Mouse (Mus musculus): ENCODE results near the gene Hist1h2ah.

DNA sequence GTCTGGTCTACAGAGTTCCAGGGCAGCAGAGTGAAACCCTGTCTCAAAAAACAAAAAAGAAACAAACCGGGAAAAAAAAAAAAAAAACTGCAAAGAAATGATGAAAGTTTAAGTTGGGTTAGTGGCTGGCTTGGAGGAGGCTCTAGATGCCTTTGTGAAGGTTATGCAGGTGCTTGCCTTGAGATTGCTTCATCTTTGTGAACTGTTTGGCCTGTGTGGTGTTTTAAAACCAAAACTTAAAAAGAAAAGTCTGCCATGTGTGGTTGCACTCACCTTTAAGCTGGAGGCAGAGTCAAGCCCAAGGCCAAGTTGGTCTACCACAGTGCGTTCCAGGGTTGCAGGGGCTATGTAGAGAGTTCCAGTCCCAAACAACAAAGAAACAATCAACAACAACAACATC lies 13.7 kb upstream of the Hist1h2ah start:
- TF ChIP-seq POLR2A (IDR thresholded peaks at IDR 0.05; ENCODE audit: insufficient read length, low read depth) (no peak), POLR2AphosphoS2 (IDR thresholded peaks at IDR 0.05; ENCODE audit: insufficient read length, low read depth) (no peak), TCF12 (IDR thresholded peaks at IDR 0.05; ENCODE audit: insufficient read depth, poor library complexity, severe bottlenecking) (no peak), MYOD1 (IDR thresholded peaks at IDR 0.05; ENCODE audit: control insufficient read depth in 1 of 3, insufficient read length in 2 of 3, low read depth in 2 of 3) (no peak), MAX (IDR thresholded peaks at IDR 0.05; ENCODE audit: low read depth) (no peak), USF1 (IDR thresholded peaks at IDR 0.05; ENCODE audit: low read depth) (no peak), E2F4 (IDR thresholded peaks at IDR 0.05; ENCODE audit: insufficient read depth) (no peak), MYOG (IDR thresholded peaks at IDR 0.05; ENCODE audit: control insufficient read depth in 1 of 3, insufficient read depth in 1 of 3, insufficient read length in 2 of 3, low read depth in 2 of 3) (no peak)
